Mouse (Mus musculus): ENCODE data around the gene Hoxb3. TPM values are rescaled to one million over a fixed set of nuclear protein-coding genes. Genes with fewer than 3 reads are reported as not detected.

The Hoxb3 gene
- total and polyA plus RNA-seq, 3 experiments: not detected

DNA sequence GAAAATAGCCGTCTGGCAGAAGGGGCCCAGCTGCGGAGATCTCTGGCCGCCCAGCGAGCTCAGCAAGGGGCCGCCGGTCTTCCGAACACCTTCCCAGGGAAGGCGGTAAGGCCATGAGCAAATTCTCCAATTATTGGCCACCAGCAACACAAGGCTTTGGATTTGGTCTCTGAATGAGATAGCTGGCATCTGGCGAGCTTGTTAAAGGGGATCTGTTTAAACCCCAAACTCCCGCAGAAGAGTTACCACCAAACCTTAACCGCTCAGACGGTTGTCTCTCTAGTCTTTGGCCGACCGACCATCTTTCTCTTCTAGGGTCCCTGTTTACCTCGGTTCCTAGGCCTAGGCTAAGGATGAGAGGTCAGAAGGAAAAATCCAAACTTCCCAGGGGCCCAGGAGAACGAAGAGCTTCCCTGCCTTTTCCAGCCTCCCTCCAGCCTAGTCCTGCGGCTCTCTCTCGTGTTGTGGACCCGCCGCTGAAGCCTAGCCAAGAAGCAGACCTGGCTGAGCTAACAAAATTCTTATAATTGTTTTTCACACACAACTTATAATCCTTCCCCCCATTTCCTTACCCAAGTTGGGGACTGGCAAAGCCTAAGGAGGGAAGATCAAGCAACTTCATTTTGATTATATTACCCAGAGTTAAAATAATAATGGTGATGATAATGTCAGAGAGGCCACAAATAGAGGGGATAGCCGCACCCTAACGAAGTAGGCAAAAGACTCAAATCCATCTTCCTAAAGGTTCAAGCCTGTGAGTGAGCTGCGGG, 20.6 kb upstream of the Hoxb3 start:
- H3K27ac ChIP-seq (ENCODE audit: control insufficient read depth, low read depth, low read length): no peak overlapping the region
- no peaks in the 10 kb centered on the region for H3K36me3 ChIP-seq (ENCODE audit: control insufficient read depth in 1 of 2, insufficient read depth in 2 of 2, low read length in 2 of 2)
- H3K79me2 ChIP-seq (ENCODE audit: control insufficient read depth, insufficient read depth, low read length, poor library complexity): no peaks in the 10 kb centered on the region
- H3K9ac ChIP-seq (ENCODE audit: control insufficient read depth, low read depth, low read length, poor library complexity, severe bottlenecking): no peak overlapping the region
- no peak for TF ChIP-seq POLR2AphosphoS5 (IDR thresholded peaks at IDR 0.05; ENCODE audit: borderline replicate concordance, low read depth, low read length)
- TF ChIP-seq TBP (IDR thresholded peaks at IDR 0.05; ENCODE audit: low read depth, low read length): no peak
- no peak for TF ChIP-seq USF2 (IDR thresholded peaks at IDR 0.05; ENCODE audit: borderline replicate concordance in 1 of 2, insufficient read depth in 1 of 2, low read depth in 1 of 2, low read length in 2 of 2)
- no peak for TF ChIP-seq MEF2A (IDR thresholded peaks at IDR 0.05; ENCODE audit: extremely low read depth, insufficient replicate concordance, low read depth, low read length, poor library complexity, severe bottlenecking)
- no peak for TF ChIP-seq MYC (IDR thresholded peaks at IDR 0.05; ENCODE audit: low read depth, low read length)
- no peak for TF ChIP-seq KAT2A (conservative IDR thresholded peaks at IDR 0.05; ENCODE audit: low read depth, low read length)
- no peak for TF ChIP-seq CHD1 (IDR thresholded peaks at IDR 0.05; ENCODE audit: low read depth, low read length)
- TF ChIP-seq SMC3 (IDR thresholded peaks at IDR 0.05; ENCODE audit: low read depth, low read length): no peak
- no peak for TF ChIP-seq GABPA (IDR thresholded peaks at IDR 0.05; ENCODE audit: low read depth, low read length)
- no peak for TF ChIP-seq ELF1 (IDR thresholded peaks at IDR 0.05; ENCODE audit: low read depth, low read length)
- no peak for TF ChIP-seq RCOR1 (IDR thresholded peaks at IDR 0.05; ENCODE audit: low read depth, low read length)
- no peak for TF ChIP-seq JUND (IDR thresholded peaks at IDR 0.05; ENCODE audit: low read depth, low read length)
- TF ChIP-seq MAFK (IDR thresholded peaks at IDR 0.05; ENCODE audit: borderline replicate concordance, low read depth, low read length): no peak
- no peak for TF ChIP-seq ETS1 (IDR thresholded peaks at IDR 0.05; ENCODE audit: low read depth, low read length)
- TF ChIP-seq MAX (IDR thresholded peaks at IDR 0.05; ENCODE audit: low read length): no peak
- no peak for TF ChIP-seq BHLHE40 (IDR thresholded peaks at IDR 0.05; ENCODE audit: borderline replicate concordance, low read depth, low read length)
- no peaks in the 10 kb centered on the region for H3K9me3 ChIP-seq (replicated peaks; ENCODE audit: insufficient read depth, low read length)
- no peak for DNase-seq (ENCODE audit: low read depth, low spot score)
- H3K4me3 ChIP-seq (ENCODE audit: control insufficient read depth in 1 of 2, insufficient read depth in 1 of 2, low read depth in 2 of 2, low read length in 2 of 2): no peak overlapping the region
- peaks cover 0 to 4% of the 10 kb centered on the region in 2 experiments; a peak in 3 of 4 replicates for H3K27me3 ChIP-seq (ENCODE audit: control insufficient read depth in 1 of 2, insufficient read depth in 2 of 2, low read length in 2 of 2)
- no peaks in the 10 kb centered on the region for H3K4me1 ChIP-seq (ENCODE audit: control insufficient read depth in 1 of 2, insufficient read depth in 2 of 2, low read length in 2 of 2)

DNA sequence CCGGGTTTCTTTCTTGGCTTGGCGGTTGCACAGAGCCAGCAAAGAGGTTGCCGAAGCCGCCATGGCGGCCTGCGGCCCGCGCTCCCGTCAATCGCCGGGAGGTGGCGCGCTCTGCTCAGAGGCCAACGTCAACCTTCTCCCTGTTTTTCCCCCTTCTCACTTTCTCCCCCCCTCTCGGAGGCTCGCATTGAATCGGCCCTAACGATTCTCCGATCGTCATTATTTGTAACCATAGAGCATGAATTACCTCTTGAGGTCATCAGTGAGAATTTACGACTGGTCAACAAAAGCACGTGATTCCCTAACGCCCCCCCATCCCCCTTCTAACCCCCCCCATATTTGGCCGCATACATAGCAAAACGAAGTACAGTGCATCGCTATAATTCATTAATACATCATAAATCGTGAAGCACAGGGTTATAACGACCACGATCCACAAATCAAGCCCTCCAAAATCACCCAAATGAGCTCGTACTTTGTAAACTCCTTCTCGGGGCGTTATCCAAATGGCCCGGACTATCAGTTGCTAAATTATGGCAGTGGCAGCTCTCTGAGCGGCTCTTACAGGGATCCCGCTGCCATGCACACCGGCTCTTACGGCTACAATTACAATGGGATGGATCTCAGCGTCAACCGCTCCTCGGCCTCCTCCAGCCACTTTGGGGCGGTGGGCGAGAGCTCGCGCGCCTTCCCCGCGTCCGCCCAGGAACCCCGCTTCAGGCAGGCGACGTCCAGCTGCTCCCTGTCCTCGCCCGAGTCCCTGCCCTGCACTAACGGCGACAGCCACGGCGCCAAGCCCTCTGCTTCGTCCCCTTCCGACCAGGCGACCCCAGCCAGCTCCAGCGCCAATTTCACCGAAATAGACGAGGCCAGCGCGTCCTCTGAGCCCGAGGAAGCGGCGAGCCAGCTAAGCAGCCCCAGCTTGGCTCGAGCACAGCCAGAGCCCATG, 19.7 kb upstream of the Hoxb3 start, which contains the start of gene Hoxb5:
TSS of gene Hoxb5 (plus strand) at position 186 of the 949 bp plus-strand sequence.
- Histone ChIP-seq H3K79me2 (ENCODE audit: control insufficient read depth, insufficient read depth, low read length, poor library complexity) (no peaks in the 10 kb centered on the region), H3K4me1 (ENCODE audit: control insufficient read depth in 1 of 2, insufficient read depth in 2 of 2, low read length in 2 of 2) (no peaks in the 10 kb centered on the region), H3K4me3 (ENCODE audit: control insufficient read depth in 1 of 2, insufficient read depth in 1 of 2, low read depth in 2 of 2, low read length in 2 of 2) (no peak within 1 kb of the TSS), H3K27ac (ENCODE audit: control insufficient read depth, low read depth, low read length) (no peak within 1 kb of the TSS), H3K9me3 (replicated peaks; ENCODE audit: insufficient read depth, low read length) (no peaks in the 10 kb centered on the region), H3K27me3 (ENCODE audit: control insufficient read depth in 1 of 2, insufficient read depth in 2 of 2, low read length in 2 of 2) (peaks cover 0 to 2% of the 10 kb centered on the region in 2 experiments; a peak in 1 of 4 replicates), H3K9ac (ENCODE audit: control insufficient read depth, low read depth, low read length, poor library complexity, severe bottlenecking) (no peak within 1 kb of the TSS), H3K36me3 (ENCODE audit: control insufficient read depth in 1 of 2, insufficient read depth in 2 of 2, low read length in 2 of 2) (no peaks in the 10 kb centered on the region)
- no peak for DNase-seq (ENCODE audit: low read depth, low spot score)
- no peak for TF ChIP-seq ZNF384 (IDR thresholded peaks at IDR 0.05; ENCODE audit: low read depth, low read length)
- TF ChIP-seq MEF2A (IDR thresholded peaks at IDR 0.05; ENCODE audit: extremely low read depth, insufficient replicate concordance, low read depth, low read length, poor library complexity, severe bottlenecking): no peak
- no peak for TF ChIP-seq POLR2AphosphoS2 (IDR thresholded peaks at IDR 0.05; ENCODE audit: low read length)
- no peak for TF ChIP-seq EP300 (IDR thresholded peaks at IDR 0.05; ENCODE audit: low read depth in 1 of 2, low read length in 2 of 2)
- no peak for TF ChIP-seq CHD2 (IDR thresholded peaks at IDR 0.05; ENCODE audit: low read length)
- no peak for TF ChIP-seq TCF12 (IDR thresholded peaks at IDR 0.05; ENCODE audit: low read depth, low read length)
- no peak for TF ChIP-seq CHD1 (IDR thresholded peaks at IDR 0.05; ENCODE audit: low read depth, low read length)
- no peak for TF ChIP-seq BHLHE40 (IDR thresholded peaks at IDR 0.05; ENCODE audit: borderline replicate concordance, low read depth, low read length)
- TF ChIP-seq MAX (IDR thresholded peaks at IDR 0.05; ENCODE audit: low read length): no peak
- TF ChIP-seq SIN3A (IDR thresholded peaks at IDR 0.05; ENCODE audit: low read length): no peak
- TF ChIP-seq USF2 (IDR thresholded peaks at IDR 0.05; ENCODE audit: borderline replicate concordance in 1 of 2, insufficient read depth in 1 of 2, low read depth in 1 of 2, low read length in 2 of 2): no peak
- no peak for TF ChIP-seq GATA1 (IDR thresholded peaks at IDR 0.05; ENCODE audit: low read depth, low read length)
- TF ChIP-seq POLR2A (IDR thresholded peaks at IDR 0.05; ENCODE audit: control insufficient read depth in 1 of 2, insufficient read depth in 1 of 2, low read depth in 1 of 2, low read length in 2 of 2, poor library complexity in 1 of 2): no peak
- no peak for TF ChIP-seq NELFE (IDR thresholded peaks at IDR 0.05; ENCODE audit: low read depth, low read length)
- no peak for TF ChIP-seq RAD21 (IDR thresholded peaks at IDR 0.05; ENCODE audit: low read depth, low read length)
- TF ChIP-seq GABPA (IDR thresholded peaks at IDR 0.05; ENCODE audit: low read depth, low read length): no peak
- TF ChIP-seq KAT2A (conservative IDR thresholded peaks at IDR 0.05; ENCODE audit: low read depth, low read length): no peak
- no peak for TF ChIP-seq UBTF (IDR thresholded peaks at IDR 0.05; ENCODE audit: borderline replicate concordance, insufficient read depth, low read depth, low read length)
